Mouse (Mus musculus) limb, embryonic 13.5 days (tissue): ENCODE measurements around the gene Dlg2. TPM values are rescaled to one million over a fixed set of nuclear protein-coding genes. Genes with fewer than 3 reads are reported as not detected.

Experiments used
- ATAC-seq: fragments of 200-750 bp; cut with Nextera tagmentation; 2 replicates; pipeline ENCODE4 v1.8.0; 2017; ENCODE audit warnings: low read depth, moderate number of reproducible peaks, moderate TSS enrichment; ENCODE audit not compliant: low FRiP score
- H3K27ac ChIP-seq: fragments of 300-500 bp; sonication (generic); 2 replicates; pipeline ENCODE4 v1.5.1; 2015; ENCODE audit warnings: inconsistent platforms, mild to moderate bottlenecking, moderate library complexity
- H3K27me3 ChIP-seq: fragments of 300-500 bp; sonication (generic); 2 replicates; pipeline ENCODE4 v1.6.1; 2015; ENCODE audit warnings: mild to moderate bottlenecking, inconsistent platforms
- H3K36me3 ChIP-seq: fragments of 300-500 bp; sonication (generic); 2 replicates; pipeline ENCODE4 v1.6.1; 2015; ENCODE audit warnings: inconsistent platforms, mild to moderate bottlenecking, moderate library complexity
- H3K4me1 ChIP-seq: fragments of 300-500 bp; sonication (generic); 2 replicates; pipeline ENCODE4 v1.6.1; 2015; ENCODE audit warnings: inconsistent platforms
- H3K4me2 ChIP-seq: fragments of 300-500 bp; sonication (generic); replicated peaks from 2 replicates; pipeline ENCODE4 v1.6.1; 2015; ENCODE audit warnings: inconsistent platforms, mild to moderate bottlenecking, moderate library complexity
- H3K4me3 ChIP-seq: fragments of 300-500 bp; sonication (generic); 2 replicates; pipeline ENCODE4 v1.5.1; 2015; ENCODE audit warnings: moderate library complexity, mild to moderate bottlenecking, inconsistent platforms
- H3K9ac ChIP-seq: fragments of 300-500 bp; sonication (generic); 2 replicates; pipeline ENCODE4 v1.6.1; 2015; ENCODE audit warnings: mild to moderate bottlenecking, inconsistent platforms
- H3K9me3 ChIP-seq: fragments of 300-500 bp; sonication (generic); 2 replicates; pipeline ENCODE4 v1.6.1; 2016; ENCODE audit warnings: inconsistent platforms
- WGBS: fragments of 180-500 bp; shearing (Covaris S2); methylation state at CpG from one replicate; pipeline ENCODE4 v1.1.7; 2015; 5-methylcytosine and 5-hydroxymethylcytosine counted together
- polyA plus RNA-seq: library from polyadenylated mRNA; unstranded; fragments of >200 nt; fragmentation: Nextera tagmentation; extraction: Ambion mirVana; gene quantifications from 2 replicates; pipeline ENCODE4 v1.2.1, GENCODE M21; 2015

The Dlg2 gene
- polyA plus RNA-seq, 1 experiment from 2014 or later, result 4.2 TPM

DNA sequence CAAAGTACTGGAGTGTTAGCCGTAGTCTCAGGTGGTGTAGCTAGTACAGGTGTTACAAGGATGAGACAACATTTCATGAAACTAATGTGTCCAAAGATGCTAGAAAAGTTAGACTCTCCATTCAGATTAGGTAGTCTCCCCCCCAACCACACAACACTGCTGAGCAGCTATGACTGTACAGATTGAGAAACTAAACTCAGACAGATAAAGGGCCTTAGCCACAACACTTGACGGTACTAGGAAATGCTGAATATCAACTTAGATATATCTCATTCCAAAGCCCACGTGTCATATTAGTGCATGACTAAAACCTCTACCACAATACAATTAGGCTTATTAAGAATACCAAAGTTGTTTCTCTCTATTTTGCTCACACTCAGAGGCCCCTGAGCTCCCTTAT is 2006.9 kb downstream of the Dlg2 start:
- ATAC-seq, result no peak
- 86% methylated on average over 3 of the region's 3 CpGs for WGBS
- Histone ChIP-seq H3K4me2 (no peak overlapping the region), H3K9me3 (no peaks in the 10 kb centered on the region), H3K36me3 (no peaks in the 10 kb centered on the region), H3K4me1 (no peaks in the 10 kb centered on the region), H3K9ac (no peak overlapping the region), H3K27ac (no peak overlapping the region), H3K27me3 (no peaks in the 10 kb centered on the region), H3K4me3 (no peak overlapping the region)

DNA sequence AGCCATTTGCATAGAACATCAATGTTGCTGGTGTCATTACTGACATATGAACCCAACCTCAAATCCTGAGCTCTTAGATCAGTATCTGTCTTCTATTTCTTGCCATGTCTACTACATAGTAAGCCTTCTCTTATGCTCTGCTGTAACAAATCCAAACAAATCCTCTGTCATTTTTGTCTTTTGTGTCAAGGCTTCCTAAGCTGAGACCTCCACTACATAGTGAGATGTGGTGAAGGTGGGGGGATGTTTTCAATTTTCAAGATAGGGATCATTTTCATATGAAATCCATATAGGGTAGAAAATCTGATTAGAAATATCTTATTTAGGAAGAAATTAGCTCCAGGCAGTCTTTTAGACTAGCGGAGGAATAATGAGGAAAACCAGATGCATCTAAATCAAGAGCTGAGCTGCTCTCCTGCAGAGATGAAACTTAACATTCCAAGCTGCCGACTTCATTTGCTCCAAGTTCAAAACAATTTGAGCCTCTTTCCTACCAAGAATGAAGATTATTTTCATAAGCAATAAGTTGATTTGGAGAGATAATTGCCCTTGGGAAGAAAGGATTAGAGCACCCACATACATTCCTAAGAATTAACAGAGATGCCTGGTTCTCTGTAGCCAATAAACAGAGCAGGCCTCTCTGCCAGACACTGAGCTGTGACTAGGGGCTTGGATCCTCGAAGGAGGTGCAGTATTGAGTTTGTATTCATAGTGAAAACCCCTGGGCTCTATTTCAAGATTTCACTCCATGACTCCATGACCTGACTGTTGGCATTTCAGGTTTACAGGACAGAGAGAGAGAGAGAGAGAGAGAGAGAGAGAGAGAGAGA is 2009.6 kb downstream of the Dlg2 start:
- Histone ChIP-seq H3K9me3 (no peaks in the 10 kb centered on the region), H3K36me3 (no peaks in the 10 kb centered on the region), H3K4me3 (no peak overlapping the region), H3K4me2 (no peak overlapping the region), H3K9ac (no peak overlapping the region), H3K27ac (no peak overlapping the region), H3K27me3 (no peaks in the 10 kb centered on the region), H3K4me1 (no peaks in the 10 kb centered on the region)
- no peak for ATAC-seq
- WGBS, result 35% methylated on average over 3 of the region's 3 CpGs

GRCm38 (mm10) chr7:92486878-92487277 is 2010.4 kb downstream of the Dlg2 start:
- H3K9me3 ChIP-seq, result no peaks in the 10 kb centered on the region
- H3K4me1 ChIP-seq, result no peaks in the 10 kb centered on the region
- H3K4me2 ChIP-seq, result no peak overlapping the region
- no peak for ATAC-seq
- no peaks in the 10 kb centered on the region for H3K36me3 ChIP-seq
- 89% methylated on average over 4 of the region's 4 CpGs for WGBS
- no peak overlapping the region for H3K27ac ChIP-seq
- H3K27me3 ChIP-seq, result no peaks in the 10 kb centered on the region
- no peak overlapping the region for H3K4me3 ChIP-seq
- no peak overlapping the region for H3K9ac ChIP-seq

DNA sequence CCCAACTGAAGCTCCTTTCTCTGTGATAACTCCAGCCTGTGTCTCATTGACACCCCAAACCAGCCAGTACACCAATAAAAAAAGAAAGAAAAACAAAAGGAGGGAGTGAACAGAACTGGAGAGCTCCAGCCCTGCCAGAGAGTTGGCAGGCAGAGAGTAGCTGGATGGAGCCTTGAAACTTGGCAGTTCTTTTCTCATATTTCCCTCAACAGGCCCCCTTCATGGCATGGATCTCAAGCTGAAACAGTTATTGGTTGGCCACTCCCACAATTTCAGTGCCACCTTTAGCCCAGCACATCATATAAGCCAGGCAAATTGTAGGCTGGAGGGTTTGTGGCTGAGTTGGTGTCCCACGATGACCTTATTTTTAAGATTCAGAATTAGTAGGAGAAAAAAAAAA is 2015.8 kb downstream of the Dlg2 start:
- H3K27ac ChIP-seq, result no peak overlapping the region
- no peak for ATAC-seq
- WGBS, result 97% methylated on average over 1 of the region's 1 CpGs
- H3K9me3 ChIP-seq, result no peaks in the 10 kb centered on the region
- H3K4me3 ChIP-seq, result no peak overlapping the region
- no peaks in the 10 kb centered on the region for H3K27me3 ChIP-seq
- no peaks in the 10 kb centered on the region for H3K36me3 ChIP-seq
- no peak overlapping the region for H3K4me2 ChIP-seq
- H3K4me1 ChIP-seq, result no peaks in the 10 kb centered on the region
- no peak overlapping the region for H3K9ac ChIP-seq

GRCm38 (mm10) chr7:92493521-92493920 is 2017.0 kb downstream of the Dlg2 start:
- 85% methylated on average over 2 of the region's 2 CpGs for WGBS
- 0 out of 2 replicates have a peak, but pooled peaks cover 1% of the 10 kb centered on the region for H3K27me3 ChIP-seq

More at GRCm38 (mm10) chr7:92493521-92493920, 2017.0 kb downstream of the Dlg2 start:
- Histone ChIP-seq H3K36me3 (no peaks in the 10 kb centered on the region), H3K9me3 (no peaks in the 10 kb centered on the region), H3K4me3 (no peak overlapping the region), H3K4me1 (no peaks in the 10 kb centered on the region), H3K4me2 (no peak overlapping the region), H3K9ac (no peak overlapping the region), H3K27ac (no peak overlapping the region)
- ATAC-seq, result no peak

Other genes starting within 250 kb of the Dlg2 start
- not detected in 2 replicates for gene Ccdc83, start 210.9 kb upstream of the Dlg2 start, polyA plus RNA-seq
- 13.8 and 16.0 TPM in 2 replicates for gene Sytl2, start 174.4 kb upstream of the Dlg2 start, polyA plus RNA-seq
- 1.9 and 2.0 TPM in 2 replicates for gene Ccdc89, start 50.1 kb upstream of the Dlg2 start, polyA plus RNA-seq
- gene Crebzf, start 33.9 kb upstream of the Dlg2 start, polyA plus RNA-seq, result 35.3 and 37.2 TPM in 2 replicates
- gene Tmem126a, start 19.4 kb upstream of the Dlg2 start, polyA plus RNA-seq, result 108 and 111 TPM in 2 replicates
- 39.0 and 41.2 TPM in 2 replicates for gene Tmem126b, start 671 bp upstream of the Dlg2 start, polyA plus RNA-seq